Mouse (Mus musculus) testis, adult 2 months (tissue): ENCODE results near the gene Fut2.
A peak's percentile ranks its signal among the peaks of the same experiment; 100 is the strongest.

Experiments
- CTCF ChIP-seq: fragments of 200-500 bp; IDR thresholded peaks from 2 replicates; pipeline ENCODE4 v1.5.1; 2012; ENCODE audit warnings: low read depth, mild to moderate bottlenecking, inconsistent platforms, low read length, moderate library complexity; ENCODE audit not compliant: control insufficient read depth, insufficient read depth, insufficient replicate concordance
- POLR2A ChIP-seq: fragments of 200-500 bp; IDR thresholded peaks from 2 replicates; pipeline ENCODE4 v1.6.1; 2012; ENCODE audit warnings: low read depth, mild to moderate bottlenecking, inconsistent platforms, low read length, moderate library complexity; ENCODE audit not compliant: control insufficient read depth

GRCm38 (mm10) chr7:45705873-45706281, 39.7 kb upstream of the Fut2 start:
- peak; percentile 40; the same call in 1 of the 2 replicates for TF ChIP-seq POLR2A
- no peak for TF ChIP-seq CTCF
